Mouse (Mus musculus) embryonic facial prominence, embryonic 13.5 days (tissue): Measurements from ENCODE around the gene Vasp. TPM values are rescaled to one million over a fixed set of nuclear protein-coding genes. Genes with fewer than 3 reads are reported as not detected.
A peak's percentile ranks its signal among the peaks of the same experiment; 100 is the strongest.

ENCODE experiments used
- ATAC-seq: fragments of 200-750 bp; cut with Nextera tagmentation; 2 replicates; pipeline ENCODE4 v1.8.0; 2017; ENCODE audit warnings: low read depth; ENCODE audit not compliant: insufficient number of reproducible peaks, insufficient read depth, low FRiP score, low TSS enrichment
- H3K27ac ChIP-seq: fragments of 300-500 bp; sonication (generic); 2 replicates; pipeline ENCODE4 v1.5.1; 2015; ENCODE audit warnings: moderate library complexity, mild to moderate bottlenecking, inconsistent platforms
- H3K27me3 ChIP-seq: fragments of 300-500 bp; sonication (generic); 2 replicates; pipeline ENCODE4 v1.6.1; 2015; ENCODE audit warnings: mild to moderate bottlenecking, inconsistent platforms
- H3K36me3 ChIP-seq: fragments of 300-500 bp; sonication (generic); 2 replicates; pipeline ENCODE4 v1.6.1; 2015; ENCODE audit warnings: mild to moderate bottlenecking, inconsistent platforms
- H3K4me1 ChIP-seq: fragments of 300-500 bp; sonication (generic); 2 replicates; pipeline ENCODE4 v1.6.1; 2015; ENCODE audit warnings: inconsistent platforms
- H3K4me2 ChIP-seq: fragments of 300-500 bp; sonication (generic); 2 replicates; pipeline ENCODE4 v1.6.1; 2015; ENCODE audit warnings: moderate library complexity, mild to moderate bottlenecking, inconsistent platforms
- H3K4me3 ChIP-seq: fragments of 300-500 bp; sonication (generic); 2 replicates; pipeline ENCODE4 v1.5.1; 2015; ENCODE audit warnings: mild to moderate bottlenecking, inconsistent platforms
- H3K9ac ChIP-seq: fragments of 300-500 bp; sonication (generic); 2 replicates; pipeline ENCODE4 v1.6.1; 2015; ENCODE audit warnings: mild to moderate bottlenecking, inconsistent platforms
- H3K9me3 ChIP-seq: fragments of 300-500 bp; sonication (generic); 2 replicates; pipeline ENCODE4 v1.6.1; 2016; ENCODE audit warnings: inconsistent platforms
- WGBS: fragments of 180-500 bp; shearing (Covaris S2); methylation state at CpG from one replicate; pipeline ENCODE4 v1.1.7; 2015; ENCODE audit warnings: mixed read lengths; 5-methylcytosine and 5-hydroxymethylcytosine counted together
- polyA plus RNA-seq: library from polyadenylated mRNA; unstranded; fragments of >200 nt; fragmentation: Nextera tagmentation; extraction: Ambion mirVana; gene quantifications from 2 replicates; pipeline ENCODE4 v1.2.1, GENCODE M21; 2015

Gene Vasp
- 57.3 and 64.0 TPM in 2 replicates for polyA plus RNA-seq

- peaks cover 2% of the 10 kb centered on the region; the same call in 1 of the 2 replicates for H3K9me3 ChIP-seq
- peak within 1 kb of the TSS; percentile 96 for H3K4me3 ChIP-seq
- no peaks in the 10 kb centered on the region for H3K27me3 ChIP-seq
- H3K4me2 ChIP-seq: peak within 1 kb of the TSS; percentile 99
- peak; percentile 71 for ATAC-seq
- H3K9ac ChIP-seq: peak within 1 kb of the TSS; percentile 91
- peaks cover 13% of the 10 kb centered on the region; the same call in 1 of the 2 replicates for H3K36me3 ChIP-seq
- peak within 1 kb of the TSS; percentile 96 for H3K27ac ChIP-seq
- H3K4me1 ChIP-seq: peaks cover 32% of the 10 kb centered on the region
- WGBS: under 1% methylated on average over 62 of the region's 62 CpGs
These were observed at the start of gene Vasp for GRCm38 (mm10) chr7:19271238-19272172. Vasp (minus strand) TSS chr7:19271817.

GRCm38 (mm10) chr7:19320637-19321036, 49.0 kb upstream of the Vasp start:
- peak overlapping the region; percentile 65 for H3K9ac ChIP-seq
- H3K36me3 ChIP-seq: no peaks in the 10 kb centered on the region
- H3K4me2 ChIP-seq: peak overlapping the region; percentile 88
- no peaks in the 10 kb centered on the region for H3K9me3 ChIP-seq
- H3K27me3 ChIP-seq: peaks cover 41% of the 10 kb centered on the region
- H3K4me3 ChIP-seq: peak overlapping the region; percentile 53; the same call in 1 of the 2 replicates
- H3K4me1 ChIP-seq: peaks cover 11% of the 10 kb centered on the region
- no peak for ATAC-seq
- H3K27ac ChIP-seq: no peak overlapping the region
- 40% methylated on average over 7 of the region's 7 CpGs for WGBS

- Histone ChIP-seq H3K9me3 (no peaks in the 10 kb centered on the region), H3K27me3 (peaks cover 45% of the 10 kb centered on the region), H3K9ac (peak overlapping the region; percentile 65), H3K36me3 (no peaks in the 10 kb centered on the region), H3K4me3 (peak overlapping the region; percentile 53), H3K27ac (no peak overlapping the region), H3K4me2 (peak overlapping the region; percentile 88), H3K4me1 (peaks cover 11% of the 10 kb centered on the region)
- under 1% methylated on average over 41 of the region's 41 CpGs for WGBS
- peak; percentile 85 for ATAC-seq
These were observed 48.3 kb upstream of the Vasp start for GRCm38 (mm10) chr7:19319906-19320305.

GRCm38 (mm10) chr7:19319458-19319857, 47.8 kb upstream of the Vasp start:
- H3K27me3 ChIP-seq: peaks cover 50% of the 10 kb centered on the region
- 12% methylated on average over 9 of the region's 9 CpGs for WGBS
- ATAC-seq: peak; percentile 54; the same call in 1 of the 2 replicates
- no peaks in the 10 kb centered on the region for H3K9me3 ChIP-seq
- peak overlapping the region; percentile 88 for H3K4me2 ChIP-seq
- H3K4me1 ChIP-seq: peaks cover 11% of the 10 kb centered on the region
- peak overlapping the region; percentile 65 for H3K9ac ChIP-seq
- H3K27ac ChIP-seq: no peak overlapping the region
- no peaks in the 10 kb centered on the region for H3K36me3 ChIP-seq
- H3K4me3 ChIP-seq: peak overlapping the region; percentile 53

GRCm38 (mm10) chr7:19318676-19319075, 47.1 kb upstream of the Vasp start:
- H3K27me3 ChIP-seq: peaks cover 57% of the 10 kb centered on the region

GRCm38 (mm10) chr7:19318201-19318600, 46.6 kb upstream of the Vasp start:
- H3K4me3 ChIP-seq: no peak overlapping the region
- H3K9me3 ChIP-seq: no peaks in the 10 kb centered on the region
- no peak overlapping the region for H3K9ac ChIP-seq
- WGBS: 67% methylated on average over 2 of the region's 2 CpGs
- H3K27me3 ChIP-seq: peaks cover 62% of the 10 kb centered on the region
- peaks cover 11% of the 10 kb centered on the region for H3K4me1 ChIP-seq
- ATAC-seq: no peak
- H3K36me3 ChIP-seq: no peaks in the 10 kb centered on the region
- H3K27ac ChIP-seq: no peak overlapping the region
- no peak overlapping the region for H3K4me2 ChIP-seq

More at GRCm38 (mm10) chr7:19318676-19319075, 47.1 kb upstream of the Vasp start:
- Histone ChIP-seq H3K36me3 (no peaks in the 10 kb centered on the region), H3K4me3 (no peak overlapping the region), H3K4me1 (peaks cover 11% of the 10 kb centered on the region), H3K9ac (no peak overlapping the region), H3K9me3 (no peaks in the 10 kb centered on the region), H3K4me2 (no peak overlapping the region), H3K27ac (no peak overlapping the region)
- no peak for ATAC-seq
- 72% methylated on average over 7 of the region's 7 CpGs for WGBS

GRCm38 (mm10) chr7:19316451-19317161, 45.0 kb upstream of the Vasp start:
- ATAC-seq: no peak
- Histone ChIP-seq H3K27ac (no peak overlapping the region), H3K4me2 (no peak overlapping the region), H3K4me1 (peaks cover 11% of the 10 kb centered on the region), H3K4me3 (no peak overlapping the region), H3K27me3 (peaks cover 67% of the 10 kb centered on the region), H3K36me3 (no peaks in the 10 kb centered on the region), H3K9ac (peak overlapping the region; percentile 0; the same call in 1 of the 2 replicates), H3K9me3 (no peaks in the 10 kb centered on the region)
- 48% methylated on average over 14 of the region's 14 CpGs for WGBS

- Histone ChIP-seq H3K27me3 (peaks cover 61% of the 10 kb centered on the region), H3K36me3 (no peaks in the 10 kb centered on the region), H3K27ac (no peak overlapping the region), H3K4me3 (no peak overlapping the region), H3K9me3 (no peaks in the 10 kb centered on the region), H3K4me2 (no peak overlapping the region), H3K4me1 (peaks cover 10% of the 10 kb centered on the region), H3K9ac (no peak overlapping the region)
- 47% methylated on average over 5 of the region's 5 CpGs for WGBS
- ATAC-seq: no peak
These were observed 42.4 kb upstream of the Vasp start for GRCm38 (mm10) chr7:19314033-19314432.

GRCm38 (mm10) chr7:19311991-19312390, 40.4 kb upstream of the Vasp start:
- Histone ChIP-seq H3K36me3 (no peaks in the 10 kb centered on the region), H3K9ac (no peak overlapping the region), H3K27ac (no peak overlapping the region), H3K4me2 (no peak overlapping the region), H3K4me3 (no peak overlapping the region), H3K4me1 (peaks cover 20% of the 10 kb centered on the region), H3K27me3 (peaks cover 48% of the 10 kb centered on the region), H3K9me3 (no peaks in the 10 kb centered on the region)
- no peak for ATAC-seq
- WGBS: 47% methylated on average over 4 of the region's 4 CpGs

- Histone ChIP-seq H3K4me1 (peaks cover 23% of the 10 kb centered on the region), H3K36me3 (no peaks in the 10 kb centered on the region), H3K27me3 (peaks cover 53% of the 10 kb centered on the region), H3K9me3 (no peaks in the 10 kb centered on the region), H3K4me2 (peak within 1 kb of the TSS; percentile 99), H3K27ac (peak within 1 kb of the TSS; percentile 39; the same call in 1 of the 2 replicates), H3K4me3 (peak within 1 kb of the TSS; percentile 66), H3K9ac (peak within 1 kb of the TSS; percentile 73)
- under 1% methylated on average over 48 of the region's 49 CpGs for WGBS
- ATAC-seq: peak; percentile 73
These were observed 38.4 kb upstream of the Vasp start, which contains the start of gene Fosb for GRCm38 (mm10) chr7:19309884-19310641. Fosb (minus strand) TSS chr7:19310051.
